Mouse (Mus musculus) thymus, adult 18-20 months (tissue): Measurements from ENCODE around the gene Htr1d.
A peak's percentile ranks its signal among the peaks of the same experiment; 100 is the strongest.

Source experiments
- DNase-seq, 2 experiments: peaks; one replicate each; pipeline ENCODE4 v3.0.0; 2022; ENCODE audit warnings: mixed read lengths in 2 of 2

Htr1d gene

DNA sequence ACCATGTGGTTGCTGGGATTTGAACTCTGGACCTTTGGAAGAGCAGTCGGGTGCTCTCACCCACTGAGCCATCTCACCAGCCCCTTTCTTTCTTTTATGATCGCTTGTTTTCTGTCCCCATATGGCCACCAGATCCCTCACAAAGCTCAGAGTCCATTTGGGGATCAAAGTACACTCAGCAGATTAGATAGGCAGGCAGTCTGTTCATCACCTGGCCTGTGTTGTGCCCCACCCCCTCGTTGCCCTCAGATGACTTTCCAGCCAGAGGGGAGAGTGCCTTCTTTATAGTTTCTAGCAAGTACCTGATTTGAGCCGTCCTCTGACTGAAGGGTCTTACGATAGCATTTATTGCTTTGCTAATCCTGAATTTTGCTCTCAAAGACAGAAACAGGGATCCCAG, 29.5 kb downstream of the Htr1d start:
- DNase-seq: no peak

DNA sequence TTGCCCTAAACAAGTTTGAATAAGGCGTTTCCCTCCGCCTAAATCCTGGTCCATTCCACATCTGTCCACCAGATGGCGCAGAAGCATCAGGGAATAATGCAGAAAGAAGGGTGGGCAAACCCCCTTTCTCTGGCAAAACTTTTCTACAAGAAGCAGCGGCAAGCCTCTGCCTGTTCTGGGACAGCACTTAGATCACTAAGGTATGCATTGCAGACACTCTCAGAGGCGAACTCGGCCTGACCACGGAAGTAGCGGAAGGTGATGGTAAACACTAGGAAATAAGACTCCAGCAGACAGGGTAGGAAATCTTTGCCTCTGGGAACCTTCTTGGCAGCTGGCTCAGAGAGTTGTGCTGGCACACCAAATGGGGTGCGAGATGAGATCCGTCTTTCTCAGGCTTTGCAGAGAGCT, 31.5 kb downstream of the Htr1d start:
- DNase-seq: peak in 1 of 2 experiments; percentile 35

DNA sequence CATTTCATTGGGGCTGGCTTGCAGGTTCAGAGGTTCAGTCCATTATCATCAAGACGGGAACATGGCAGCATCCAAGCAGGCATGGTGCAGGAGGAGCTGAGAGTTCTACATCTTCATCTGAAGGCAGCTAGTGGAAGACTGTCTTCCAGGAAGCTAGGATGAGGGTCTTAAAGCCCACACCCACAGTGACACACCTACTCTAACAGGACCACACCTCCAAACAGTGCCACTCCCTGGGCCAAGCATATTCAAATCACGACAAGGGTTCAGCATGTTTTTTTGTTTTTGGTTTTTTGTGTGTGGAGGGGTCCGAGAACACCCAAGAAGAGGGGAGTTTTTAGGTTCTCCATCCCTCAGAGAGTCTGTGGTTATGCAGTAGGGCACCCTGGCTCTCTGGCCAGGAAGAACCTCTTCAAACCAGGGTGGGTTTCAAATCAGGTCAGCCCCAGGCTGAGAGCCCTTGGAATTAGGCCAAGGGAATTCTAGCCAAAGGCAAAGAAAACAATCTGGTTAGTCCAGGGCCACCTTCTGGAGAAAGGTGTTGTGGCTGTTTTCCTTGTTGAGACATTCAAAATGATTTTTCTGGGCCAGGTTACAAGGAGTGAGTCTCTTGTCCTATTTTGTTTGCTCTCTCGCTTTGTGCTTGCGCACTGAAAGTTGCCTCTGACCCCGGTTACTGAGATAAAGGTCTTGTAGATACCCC, 33.3 kb downstream of the Htr1d start:
- no peak for DNase-seq

DNA sequence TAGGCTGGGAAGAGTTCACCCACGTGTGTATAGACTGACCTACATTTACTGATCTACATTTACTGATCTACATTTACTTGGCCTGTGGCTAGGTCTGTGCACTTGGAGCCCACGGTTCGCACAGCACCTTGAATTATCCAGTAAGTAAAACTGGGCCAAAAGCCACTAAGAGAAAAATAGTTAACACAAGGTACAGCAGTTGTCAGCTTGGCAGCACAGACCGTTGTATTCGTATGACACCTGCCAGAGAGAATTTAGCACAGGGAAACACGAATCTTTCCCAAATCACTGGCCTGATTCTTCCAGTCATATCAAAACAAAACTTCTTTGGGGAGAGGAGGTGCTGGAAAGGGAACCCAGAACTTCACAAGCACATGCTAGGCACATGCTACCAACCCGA, 35.0 kb downstream of the Htr1d start:
- no peak for DNase-seq

DNA sequence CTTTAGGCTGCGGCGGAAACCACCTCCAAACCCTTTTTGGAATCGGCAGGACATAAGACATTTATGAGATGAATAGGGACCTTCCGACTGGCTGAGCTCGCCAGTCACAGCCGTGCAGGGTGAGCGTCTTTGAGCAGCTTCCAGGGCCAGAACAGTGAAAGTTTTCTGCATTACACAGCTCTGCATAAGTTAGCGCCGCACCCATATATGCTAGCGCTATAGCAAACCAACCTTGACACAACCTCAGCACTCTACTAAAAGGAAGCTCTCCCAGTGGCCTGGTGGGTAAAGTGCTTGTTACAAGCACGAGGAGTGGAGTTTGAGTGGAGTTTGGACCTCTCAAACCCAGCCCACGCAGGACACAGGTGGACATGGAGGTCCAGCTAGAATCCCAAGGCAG, 35.9 kb downstream of the Htr1d start:
- DNase-seq: no peak

DNA sequence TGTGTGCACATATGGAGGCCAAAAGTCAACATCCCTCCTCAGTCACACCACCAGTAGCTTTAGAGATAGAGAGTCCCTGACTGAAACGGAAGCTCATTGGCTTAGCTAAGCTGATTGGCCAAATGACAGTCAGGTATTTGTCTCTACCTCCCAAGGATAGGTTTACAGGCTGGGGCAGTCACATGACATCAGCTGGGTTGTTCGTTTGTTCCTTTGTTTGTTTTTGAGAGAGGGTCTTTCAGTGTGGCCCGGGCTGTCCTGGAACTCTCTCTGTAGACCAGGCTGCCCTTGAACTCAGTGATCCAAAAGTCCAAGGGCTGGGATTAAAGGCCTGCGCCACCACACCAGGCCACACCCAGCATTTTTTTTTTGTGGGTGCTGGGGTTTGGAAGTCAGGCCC, 37.9 kb downstream of the Htr1d start:
- DNase-seq: no peak

DNA sequence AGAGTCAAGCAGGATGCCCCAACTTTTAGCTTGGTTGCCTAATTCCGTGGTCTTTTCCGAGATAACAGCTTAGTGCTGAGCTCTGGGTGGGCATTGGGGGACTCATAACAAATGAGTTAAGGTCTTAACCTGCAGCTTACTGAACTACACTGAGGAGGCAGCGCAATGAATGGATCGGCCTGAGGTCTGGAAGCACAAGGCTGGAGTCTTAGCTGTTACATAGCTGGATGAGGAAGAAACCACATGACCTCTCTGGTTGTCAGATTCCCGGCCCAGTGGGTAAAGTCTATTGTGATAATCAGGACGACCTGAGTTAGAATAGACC, 38.4 kb downstream of the Htr1d start:
- no peak for DNase-seq

DNA sequence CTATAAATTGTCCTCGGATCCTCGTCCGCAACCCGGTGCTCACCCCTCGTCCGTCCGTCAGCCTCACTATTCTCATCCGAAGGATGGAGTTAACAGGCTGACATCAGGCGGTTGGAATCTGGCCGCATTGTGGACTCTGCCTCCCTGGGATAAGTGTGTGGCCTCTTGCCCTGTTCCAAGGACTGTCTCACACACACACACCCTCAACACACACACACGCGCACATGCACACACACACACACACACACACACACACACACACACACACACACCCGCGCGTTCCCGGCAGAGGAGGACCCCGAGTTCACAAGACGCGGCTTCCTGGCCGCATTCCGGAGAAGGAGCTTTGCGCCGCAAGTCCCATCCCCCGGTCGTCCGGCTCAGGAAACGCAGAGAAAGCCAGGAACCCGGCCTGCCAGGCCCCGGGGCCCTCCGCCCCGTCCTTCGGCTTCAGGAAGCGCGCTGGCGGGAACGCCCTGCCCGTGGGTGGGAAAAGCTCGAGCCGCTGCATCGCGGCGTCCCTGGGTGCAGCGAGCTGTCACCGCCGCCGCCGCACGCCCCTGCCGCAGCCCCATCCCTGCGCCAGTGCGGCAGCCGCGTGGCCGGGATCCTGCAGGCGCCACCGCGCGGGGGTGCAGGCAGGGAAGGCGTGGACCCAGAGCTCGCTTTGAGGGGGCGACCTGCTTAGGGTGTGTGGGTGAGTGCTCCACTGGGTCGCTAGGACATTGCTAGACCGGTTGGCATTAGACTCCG, 38.9 kb downstream of the Htr1d start, which contains the start of gene 6030445D17Rik:
Gene 6030445D17Rik, plus strand, starts transcription at position 165 of the 753 bp plus-strand sequence.
- DNase-seq: peak in 1 of 2 experiments; percentile 13

DNA sequence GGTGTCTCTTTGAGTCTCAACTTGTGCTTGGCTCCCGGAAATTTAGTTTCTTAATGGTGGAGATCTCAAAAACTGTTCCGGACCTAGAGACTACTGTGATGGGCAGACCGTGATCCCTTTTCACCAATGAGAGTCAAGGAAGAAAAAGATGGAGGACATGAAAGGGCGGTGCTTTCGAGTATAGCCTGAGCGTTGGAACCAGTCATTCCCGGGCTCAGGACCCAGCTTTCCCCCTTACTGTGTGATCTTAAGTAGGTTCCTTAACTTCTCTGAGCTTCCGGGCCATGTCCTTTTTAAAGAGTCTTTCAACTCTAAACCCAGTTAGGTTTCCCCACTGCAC, 39.5 kb downstream of the Htr1d start:
- DNase-seq: no peak

DNA sequence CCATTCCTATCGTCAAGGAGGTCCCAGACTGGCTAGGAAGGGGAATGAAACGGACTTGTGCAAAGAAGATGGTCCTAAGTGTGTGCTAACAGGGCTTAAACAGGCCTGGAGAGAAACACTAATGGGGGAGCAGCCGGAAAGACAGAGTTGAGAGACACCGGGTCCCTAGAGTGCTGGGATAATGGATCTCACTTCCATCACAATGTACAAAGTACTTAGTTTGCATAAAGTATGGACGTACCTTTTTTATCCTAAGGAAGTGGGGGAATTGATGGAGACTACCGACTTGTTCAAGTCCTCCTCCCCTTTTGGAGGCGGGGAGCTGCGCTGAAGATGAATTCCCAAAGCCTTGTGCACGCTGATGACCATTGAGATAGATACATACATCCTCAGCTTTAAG, 40.1 kb downstream of the Htr1d start:
- DNase-seq: no peak

DNA sequence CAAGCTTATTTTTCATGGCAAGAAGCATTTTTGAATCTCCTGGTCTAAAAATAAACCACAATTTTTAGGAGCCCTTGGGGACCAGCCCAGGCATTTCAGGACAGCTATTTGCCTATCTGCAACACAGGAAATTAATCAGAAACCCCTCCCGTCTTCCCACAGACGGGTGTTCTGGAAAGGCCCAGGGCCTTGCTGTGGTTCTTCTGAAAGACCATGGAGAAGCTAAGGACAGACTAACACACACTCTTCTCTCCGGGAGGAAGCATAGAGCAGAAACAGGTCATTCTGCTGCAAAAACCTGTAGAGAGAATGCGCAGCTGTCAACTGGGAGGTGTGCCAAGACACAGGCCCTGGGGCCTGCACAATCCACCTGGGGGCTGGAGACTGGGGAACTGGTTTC, 42.9 kb downstream of the Htr1d start:
- no peak for DNase-seq

DNA sequence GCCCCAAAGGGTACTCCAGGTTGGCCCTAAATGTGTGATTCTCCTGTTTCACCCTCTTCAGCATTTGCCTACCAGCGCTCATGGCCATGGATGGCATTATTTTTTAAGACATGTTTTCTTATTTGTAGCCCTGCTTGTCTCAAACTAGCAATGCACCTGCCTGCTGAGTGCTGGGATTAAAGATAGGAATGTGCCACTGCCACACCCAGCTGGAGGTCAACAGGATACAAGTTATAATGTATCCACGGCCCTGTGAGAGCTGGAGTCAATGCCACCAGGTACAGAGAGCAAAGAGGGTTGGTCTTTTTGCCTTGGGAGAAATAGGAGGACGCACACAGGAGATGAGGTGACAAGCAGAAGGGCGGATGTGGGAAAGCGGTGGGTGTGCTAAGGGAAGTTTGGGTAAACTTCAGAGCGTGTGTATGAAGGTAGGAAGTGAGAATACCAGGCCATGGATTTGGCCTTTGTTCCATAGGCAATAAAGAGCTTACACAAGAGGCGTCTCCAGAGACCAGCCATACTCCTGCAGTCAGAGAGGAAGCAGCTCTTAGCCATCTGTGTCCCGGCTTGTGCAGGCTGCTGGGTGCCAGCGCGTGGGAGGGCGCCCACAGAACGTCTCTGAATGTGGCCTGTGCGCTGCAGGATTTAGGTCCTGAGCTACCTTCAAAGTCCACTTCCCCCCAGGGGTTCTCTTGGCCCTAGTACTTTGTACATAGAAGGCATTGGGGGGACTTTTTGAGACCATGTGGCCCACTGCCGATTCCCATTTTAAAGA, 45.4 kb downstream of the Htr1d start:
- DNase-seq: no peak

DNA sequence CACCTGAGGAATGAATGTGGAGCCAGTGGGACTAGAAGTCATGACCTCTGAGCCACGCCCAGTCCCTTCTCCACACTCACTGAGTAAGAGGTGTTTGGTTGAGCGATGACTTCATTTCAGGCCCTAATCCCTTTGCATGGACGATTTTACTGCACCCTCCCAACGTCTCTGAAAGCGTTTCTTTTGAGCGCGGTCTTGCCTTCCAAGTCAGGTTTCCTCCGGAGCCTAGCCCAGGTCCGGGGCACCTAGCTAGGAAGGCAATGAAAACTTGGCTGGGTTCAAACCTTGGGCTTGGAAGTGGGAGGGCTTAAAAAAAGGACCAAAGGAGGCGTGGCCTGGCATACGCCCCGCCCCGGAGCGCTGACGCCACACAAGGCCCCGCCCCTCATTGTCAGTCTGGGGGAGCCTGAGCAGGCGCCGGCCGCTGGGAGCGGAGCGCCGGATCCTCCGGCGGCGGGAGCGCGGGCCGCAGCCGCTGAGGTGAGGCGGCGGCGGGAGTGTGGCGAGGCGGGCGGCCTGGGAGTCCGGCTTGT, 46.1 kb downstream of the Htr1d start, which contains the start of gene Luzp1:
Gene Luzp1, plus strand, starts transcription at position 391 of the 533 bp plus-strand sequence.
- DNase-seq: peak; percentile 75 to 78

DNA sequence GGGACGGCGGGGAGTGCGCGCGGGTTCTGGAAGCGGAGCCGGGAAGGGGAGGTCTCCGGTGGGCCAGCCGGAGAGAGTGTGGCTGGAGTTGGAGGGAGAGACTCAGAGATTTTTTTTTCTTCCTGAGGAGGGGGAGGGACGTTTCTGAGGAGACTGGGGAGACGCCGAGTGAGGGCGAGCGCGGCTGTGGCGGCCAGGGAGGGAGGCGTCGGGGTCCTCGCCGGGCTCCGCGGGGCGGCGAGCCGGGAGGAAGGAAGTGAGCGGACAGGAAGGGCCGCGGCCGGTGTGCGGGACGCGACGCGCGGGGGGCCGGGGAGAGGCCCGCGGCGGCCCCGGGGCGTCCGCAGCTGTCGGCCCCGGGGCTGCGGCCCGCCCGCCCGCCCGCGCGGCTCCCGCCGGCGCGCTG, 46.6 kb downstream of the Htr1d start:
- DNase-seq: no peak

DNA sequence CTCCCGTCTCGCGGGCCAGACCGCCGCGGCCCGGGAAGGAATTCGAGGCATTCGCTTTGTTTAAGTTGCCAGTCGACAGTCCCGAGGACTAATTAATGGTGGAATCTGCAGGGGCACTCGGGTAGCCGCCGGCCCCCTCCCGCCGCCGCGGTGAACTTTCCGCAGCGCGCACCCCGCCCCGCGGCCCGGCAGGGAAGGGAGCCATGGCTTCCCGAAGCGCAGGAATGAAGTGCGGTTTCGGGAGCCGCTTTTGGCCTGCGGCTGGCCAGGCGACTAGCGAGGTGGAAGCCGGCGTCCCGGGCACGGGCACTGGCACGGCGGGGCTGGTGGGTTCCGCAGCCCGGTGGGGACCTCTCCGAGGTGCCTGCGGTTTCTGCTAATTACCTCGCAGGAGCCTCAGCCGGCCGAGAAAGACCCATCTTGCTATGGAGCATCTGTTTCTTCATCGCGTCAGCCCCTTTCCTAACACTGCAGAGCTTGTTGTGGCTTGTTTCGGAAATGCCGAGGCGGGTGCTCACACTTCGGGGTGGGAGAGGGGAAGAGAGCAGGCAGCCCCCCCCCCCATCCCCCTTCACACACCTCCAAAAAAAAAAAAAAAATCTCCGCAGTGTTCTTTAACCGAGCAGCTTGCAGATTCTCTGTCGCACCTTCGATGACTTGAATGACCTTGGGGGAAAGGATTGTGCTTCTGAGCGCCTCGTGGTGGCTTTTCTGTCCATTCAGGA, 47.2 kb downstream of the Htr1d start:
- no peak for DNase-seq

DNA sequence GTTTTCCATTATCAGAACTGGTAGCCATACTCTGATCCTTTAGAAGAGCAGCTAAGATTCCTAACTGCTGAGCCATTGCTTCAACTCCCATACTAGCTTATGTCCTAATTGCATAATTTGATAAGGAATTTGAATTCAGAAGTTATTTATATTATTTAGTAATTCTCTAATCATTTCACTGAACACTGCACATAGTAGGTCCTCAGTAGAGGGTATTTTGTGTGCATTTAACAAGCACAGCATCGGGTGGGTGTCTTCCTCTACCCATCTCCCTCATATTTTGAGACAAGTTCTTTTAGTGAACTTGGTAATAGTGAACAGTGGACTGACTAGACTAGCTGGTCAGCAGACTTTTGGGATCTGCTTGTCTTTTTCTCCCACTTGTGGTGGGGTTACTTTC, 53.4 kb downstream of the Htr1d start:
- DNase-seq: no peak

DNA sequence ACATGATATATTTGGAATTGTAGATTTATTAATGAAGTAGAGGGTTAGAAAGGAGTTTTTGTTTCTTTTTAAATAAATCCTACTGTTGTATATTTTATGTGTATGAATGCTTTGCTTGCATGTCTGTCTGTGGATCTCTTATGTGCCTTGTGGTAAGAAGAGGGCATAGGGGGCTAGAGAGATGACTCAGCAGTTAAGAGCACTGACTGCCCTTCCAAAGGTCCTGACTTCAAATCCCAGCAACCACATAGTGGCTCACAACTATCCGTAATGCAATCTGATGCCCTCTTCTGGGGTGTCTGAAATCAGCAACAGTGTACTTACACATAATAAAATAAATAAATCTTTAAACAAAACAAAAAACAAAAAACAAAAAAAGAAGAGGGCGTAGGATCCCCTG, 63.2 kb downstream of the Htr1d start:
- no peak for DNase-seq
